Mouse (Mus musculus) lung, postnatal 0 days (tissue): ENCODE measurements at regions not wholly inside any gene's neighbourhood (a gene's known extent, or its start where the extent isn't known, plus 50 kb on each side); places are given as distances from the start of the nearest gene placed in this dataset.

Source experiments
- CTCF ChIP-seq: IDR thresholded peaks from 2 replicates; pipeline ENCODE4 v1.5.1; 2016; ENCODE audit warnings: antibody characterized with exemption, mild to moderate bottlenecking
- EP300 ChIP-seq: IDR thresholded peaks from 2 replicates; pipeline ENCODE4 v1.6.1; 2016; ENCODE audit warnings: antibody characterized with exemption, mild to moderate bottlenecking, control low read depth

GRCm38 (mm10) chr10:98792019-98792741 lies 122.0 kb upstream of the Atp2b1 start:
- TF ChIP-seq EP300 (no peak), CTCF (no peak)
